Mouse (Mus musculus): Measurements from ENCODE around the gene Rdh8. TPM values are rescaled to one million over a fixed set of nuclear protein-coding genes. Genes with fewer than 3 reads are reported as not detected.

Rdh8 gene
- polyA plus RNA-seq, 1 experiment: not detected

Other genes with a start within 250 kb of the Rdh8 start
- gene Zfp846, start 237.2 kb upstream of the Rdh8 start, polyA plus RNA-seq (2012; rRNA removed): 13.4 and 15.2 TPM in 2 replicates
- 497 and 499 TPM in 2 replicates for gene Ubl5, start 175.6 kb upstream of the Rdh8 start, polyA plus RNA-seq (2012; rRNA removed)
- gene Fbxl12, start 173.7 kb upstream of the Rdh8 start, polyA plus RNA-seq (2012; rRNA removed): 29.3 and 29.9 TPM in 2 replicates
- gene Pin1, start 166.4 kb upstream of the Rdh8 start, polyA plus RNA-seq (2012; rRNA removed): 38.9 and 42.4 TPM in 2 replicates
- gene Olfm2, start 72.2 kb upstream of the Rdh8 start, polyA plus RNA-seq (2012; rRNA removed): 126 and 152 TPM in 2 replicates
- gene Col5a3, start 3.4 kb upstream of the Rdh8 start, polyA plus RNA-seq (2012; rRNA removed): 1.7 and 2.5 TPM in 2 replicates
- 227 and 254 TPM in 2 replicates for gene A230050P20Rik, start 50.1 kb downstream of the Rdh8 start, polyA plus RNA-seq (2012; rRNA removed)
- 11.5 and 13.6 TPM in 2 replicates for gene Angptl6, start 61.2 kb downstream of the Rdh8 start, polyA plus RNA-seq (2012; rRNA removed)
- 48.3 and 49.1 TPM in 2 replicates for gene Ppan, start 69.7 kb downstream of the Rdh8 start, polyA plus RNA-seq (2012; rRNA removed)
- 115 and 117 TPM in 2 replicates for gene Eif3g, start 80.1 kb downstream of the Rdh8 start, polyA plus RNA-seq (2012; rRNA removed)
- 40.6 and 41.2 TPM in 2 replicates for gene Dnmt1, start 141.4 kb downstream of the Rdh8 start, polyA plus RNA-seq (2012; rRNA removed)
- gene S1pr2, start 158.3 kb downstream of the Rdh8 start, polyA plus RNA-seq (2012; rRNA removed): 1.8 TPM in 2 replicates
- 114 and 131 TPM in 2 replicates for gene Mrpl4, start 184.2 kb downstream of the Rdh8 start, polyA plus RNA-seq (2012; rRNA removed)
- 2.9 and 3.5 TPM in 2 replicates for gene Icam1, start 197.5 kb downstream of the Rdh8 start, polyA plus RNA-seq (2012; rRNA removed)
- gene Icam4, start 210.9 kb downstream of the Rdh8 start, polyA plus RNA-seq (2012; rRNA removed): 3.3 TPM in 2 replicates
- gene Icam5, start 213.6 kb downstream of the Rdh8 start, polyA plus RNA-seq (2012; rRNA removed): 220 and 241 TPM in 2 replicates
- gene Zglp1, start 248.6 kb downstream of the Rdh8 start, polyA plus RNA-seq (2012; rRNA removed): not detected in 2 replicates